12 mouse cellular contexts compared by ENCODE assay signal in the genomic region with DNA sequence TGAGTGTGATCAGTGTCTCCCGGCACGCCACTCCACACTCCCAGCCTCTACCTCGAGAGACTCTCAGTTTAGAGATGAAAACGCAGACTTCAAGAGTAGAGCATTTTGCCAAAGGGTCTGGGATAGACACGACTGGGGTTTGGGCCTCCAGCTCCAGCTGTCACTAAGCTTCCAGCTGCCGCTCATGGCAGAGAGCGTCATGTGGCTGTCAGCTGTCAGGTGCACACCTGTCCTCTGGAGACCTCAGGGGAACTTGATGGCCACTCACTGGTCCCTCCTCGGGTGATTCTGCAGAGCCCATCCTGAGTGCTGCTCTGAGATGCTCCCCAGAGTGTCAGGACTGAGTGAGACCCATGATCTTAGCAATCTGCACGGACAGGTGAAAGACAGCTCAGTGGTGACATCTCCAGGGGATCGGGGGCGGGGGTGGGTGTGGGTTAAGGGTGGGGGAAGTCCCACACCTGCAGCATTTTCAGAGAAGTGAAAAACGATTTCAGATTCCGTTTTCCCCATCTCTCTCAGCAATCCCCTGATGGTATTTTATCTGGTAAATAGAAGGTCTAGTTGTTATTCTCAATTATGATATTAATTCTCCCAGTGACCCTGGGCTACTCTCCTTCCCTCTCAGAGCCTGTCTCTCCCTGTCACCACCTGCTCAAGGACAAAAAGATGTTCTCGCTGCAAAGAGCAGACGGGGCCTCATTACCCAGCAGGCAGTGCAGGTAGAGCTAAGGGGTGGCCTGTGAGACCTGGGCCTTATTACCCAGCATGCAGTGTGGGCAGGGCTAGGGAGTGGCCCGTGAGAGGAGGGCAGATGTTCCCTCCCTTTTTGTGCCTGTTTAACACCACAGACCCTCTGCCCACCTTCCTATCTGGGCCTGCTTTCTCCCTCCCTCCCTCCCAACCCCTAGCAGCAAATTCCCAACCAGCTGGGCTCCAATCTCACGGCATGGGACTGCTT.
A peak's percentile ranks its signal among the peaks of the same experiment; 100 is the strongest.
DNase-seq lines count a peak whose midpoint lies in the region; ATAC-seq lines count a peak whose summit lies in the region.
"Had no signal": no experiment of that assay in that cellular context is flagged by ENCODE, and none has a peak within 500 bp of the region (broad histone marks: within the 10 kb centered on the region; RNA-seq: fewer than 3 reads in every experiment).

No protein-coding gene starts in this region.

- H3K4me2 ChIP-seq in intestine, embryonic 15.5 days (replicated peaks): no peak overlapping the region
- no peak overlapping the region for H3K4me2 ChIP-seq in intestine, embryonic 16.5 days (ENCODE audit: low read depth, low read length)
- H3K4me2 ChIP-seq in midbrain, embryonic 13.5 days (replicated peaks): no peak overlapping the region
- H3K4me2 ChIP-seq: heart, embryonic 12.5 days had no signal

- peak; percentile 28; the same call in 1 of the 2 replicates for ATAC-seq in intestine, embryonic 15.5 days
- ATAC-seq in intestine, embryonic 16.5 days: no peak
- peak; percentile 65 for ATAC-seq in midbrain, embryonic 13.5 days
- ATAC-seq: inflammation-experienced regulatory T-cells, adult 6 months had no signal

- H3K27me3 ChIP-seq in intestine, embryonic 15.5 days (replicated peaks): peaks cover 9% of the 10 kb centered on the region
- H3K27me3 ChIP-seq in intestine, embryonic 16.5 days (replicated peaks; ENCODE audit: control insufficient read depth, insufficient read depth, low read length): no peaks in the 10 kb centered on the region; the same call in 1 of the 2 replicates
- H3K27me3 ChIP-seq in hindbrain, embryonic 10.5 days (ENCODE audit: insufficient read depth, poor library complexity, severe bottlenecking): peaks cover 29% of the 10 kb centered on the region
- H3K27me3 ChIP-seq in midbrain, embryonic 13.5 days: no peaks in the 10 kb centered on the region

- H3K4me3 ChIP-seq in intestine, embryonic 15.5 days (replicated peaks): no peak overlapping the region
- no peak overlapping the region for H3K4me3 ChIP-seq in intestine, embryonic 16.5 days (ENCODE audit: low read length)
- H3K4me3 ChIP-seq in hindbrain, embryonic 10.5 days: no peak overlapping the region
- H3K4me3 ChIP-seq in midbrain, embryonic 13.5 days (replicated peaks): no peak overlapping the region
- H3K4me3 ChIP-seq: heart, embryonic 12.5 days had no signal

- 53% methylated on average over 17 of the region's 17 CpGs for WGBS in intestine, embryonic 15.5 days
- WGBS in intestine, embryonic 16.5 days: 52% methylated on average over 17 of the region's 17 CpGs
- WGBS in hindbrain, embryonic 10.5 days: 62% methylated on average over 17 of the region's 17 CpGs
- 51% methylated on average over 17 of the region's 17 CpGs for WGBS in midbrain, embryonic 13.5 days

- H3K27ac ChIP-seq in intestine, embryonic 15.5 days: no peak overlapping the region
- H3K27ac ChIP-seq in intestine, embryonic 16.5 days (ENCODE audit: low read length): no peak overlapping the region
- peak overlapping the region; percentile 50 for H3K27ac ChIP-seq in hindbrain, embryonic 10.5 days
- peak overlapping the region; percentile 84 for H3K27ac ChIP-seq in midbrain, embryonic 13.5 days

- H3K4me1 ChIP-seq in intestine, embryonic 15.5 days (replicated peaks): no peaks in the 10 kb centered on the region
- no peaks in the 10 kb centered on the region for H3K4me1 ChIP-seq in intestine, embryonic 16.5 days (ENCODE audit: control insufficient read depth, insufficient read depth, low read length)
- H3K4me1 ChIP-seq in hindbrain, embryonic 10.5 days (replicated peaks): peaks cover 52% of the 10 kb centered on the region
- H3K4me1 ChIP-seq in midbrain, embryonic 13.5 days (replicated peaks): peaks cover 63% of the 10 kb centered on the region
- H3K4me1 ChIP-seq: heart, embryonic 12.5 days had no signal

- no peak overlapping the region for H3K9ac ChIP-seq in intestine, embryonic 15.5 days
- H3K9ac ChIP-seq in intestine, embryonic 16.5 days (ENCODE audit: low read depth, low read length): no peak overlapping the region
- no peak overlapping the region; the same call in 1 of the 2 replicates for H3K9ac ChIP-seq in midbrain, embryonic 13.5 days (replicated peaks)
- H3K9ac ChIP-seq: heart, embryonic 12.5 days had no signal

- peak; percentile 19 for DNase-seq in brain, adult 2 months (ENCODE audit: low read depth, low spot score)
- no peak for DNase-seq in hindbrain, embryonic 10.5 days (ENCODE audit: low spot score)
- no peak for DNase-seq in adrenal gland, postnatal 10 days
- DNase-seq in right cerebral cortex, postnatal 14 days: no peak
- no peak for DNase-seq in yolk sac, embryonic 10.5 days (ENCODE audit: low spot score)
- DNase-seq: adrenal gland, adult 2 months; lung, postnatal 36 days had no signal

- H3K9me3 ChIP-seq in intestine, embryonic 15.5 days: no peaks in the 10 kb centered on the region
- no peaks in the 10 kb centered on the region for H3K9me3 ChIP-seq in intestine, embryonic 16.5 days (ENCODE audit: control insufficient read depth, low read length)
- no peaks in the 10 kb centered on the region for H3K9me3 ChIP-seq in hindbrain, embryonic 10.5 days
- H3K9me3 ChIP-seq in midbrain, embryonic 13.5 days: no peaks in the 10 kb centered on the region

- no peaks in the 10 kb centered on the region for H3K36me3 ChIP-seq in intestine, embryonic 15.5 days
- no peaks in the 10 kb centered on the region for H3K36me3 ChIP-seq in intestine, embryonic 16.5 days (ENCODE audit: control insufficient read depth, insufficient read depth, low read length)
- H3K36me3 ChIP-seq in hindbrain, embryonic 10.5 days: no peaks in the 10 kb centered on the region
- H3K36me3 ChIP-seq in midbrain, embryonic 13.5 days: no peaks in the 10 kb centered on the region
- H3K36me3 ChIP-seq: heart, embryonic 12.5 days had no signal

Comparison
In these comparisons a context has a peak if more than half of its experiments do, and no peak if none do; other contexts are left out.
1. H3K27ac ChIP-seq: peak in hindbrain, embryonic 10.5 days (single experiment) and midbrain, embryonic 13.5 days (single experiment); none in intestine, embryonic 15.5 days (single experiment) and intestine, embryonic 16.5 days (single experiment).